ENCODE assay signal across 14 mouse cellular contexts in the genomic region with DNA sequence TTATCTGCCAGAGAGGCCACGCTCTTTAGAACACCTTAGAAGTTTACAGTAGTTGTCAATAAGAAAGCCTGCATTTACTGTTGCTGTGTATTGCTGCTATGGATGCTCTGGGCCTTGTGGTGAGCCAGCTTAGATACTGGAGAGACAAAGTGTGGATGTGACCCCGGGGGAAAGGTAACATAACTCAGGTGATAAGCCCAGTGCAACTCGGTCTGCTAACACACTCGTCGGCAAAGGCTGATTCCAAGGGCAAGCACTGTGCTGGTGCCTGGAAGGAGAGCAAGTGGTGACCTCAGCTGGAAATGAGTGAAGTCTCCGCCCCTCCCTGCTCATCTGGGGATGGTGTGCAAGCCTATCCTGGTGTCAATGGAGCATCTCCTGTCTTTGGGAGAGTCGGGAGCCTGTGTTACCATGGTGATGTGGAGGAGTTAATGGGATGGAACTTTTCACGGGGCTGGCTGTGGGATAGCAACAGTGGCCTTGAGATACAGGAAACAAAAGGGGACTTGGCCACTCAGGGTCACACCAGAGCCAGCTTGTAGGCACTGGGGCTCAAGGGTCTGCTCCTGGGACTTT.
A peak's percentile ranks its signal among the peaks of the same experiment; 100 is the strongest.
DNase-seq lines count a peak whose midpoint lies in the region; ATAC-seq lines count a peak whose summit lies in the region.
"Had no signal": no experiment of that assay in that cellular context is flagged by ENCODE, and none has a peak within 500 bp of the region (broad histone marks: within the 10 kb centered on the region; RNA-seq: fewer than 3 reads in every experiment).

No protein-coding gene starts in this region.

- H3K4me3 ChIP-seq in neural tube, embryonic 11.5 days (ENCODE audit: low read depth, low read length) = no peak overlapping the region
- no peak overlapping the region for H3K4me3 ChIP-seq in embryonic facial prominence, embryonic 11.5 days (ENCODE audit: low read depth, low read length)
- H3K4me3 ChIP-seq in midbrain, embryonic 11.5 days (ENCODE audit: low read depth, low read length) = no peak overlapping the region
- H3K4me3 ChIP-seq: heart, embryonic 12.5 days; liver, embryonic 13.5 days had no signal

- no peaks in the 10 kb centered on the region for H3K27me3 ChIP-seq in neural tube, embryonic 11.5 days (ENCODE audit: control insufficient read depth, insufficient read depth, low read length)
- no peaks in the 10 kb centered on the region for H3K27me3 ChIP-seq in embryonic facial prominence, embryonic 11.5 days (ENCODE audit: control insufficient read depth, insufficient read depth, low read length)
- no peaks in the 10 kb centered on the region for H3K27me3 ChIP-seq in midbrain, embryonic 11.5 days (ENCODE audit: control insufficient read depth, insufficient read depth, low read length)
- H3K27me3 ChIP-seq: heart, embryonic 12.5 days; liver, embryonic 13.5 days had no signal

- no peaks in the 10 kb centered on the region for H3K9me3 ChIP-seq in neural tube, embryonic 11.5 days (ENCODE audit: control insufficient read depth, low read length)
- H3K9me3 ChIP-seq in embryonic facial prominence, embryonic 11.5 days (replicated peaks; ENCODE audit: control insufficient read depth, low read length) = no peaks in the 10 kb centered on the region
- H3K9me3 ChIP-seq in midbrain, embryonic 11.5 days (ENCODE audit: control insufficient read depth, low read length) = no peaks in the 10 kb centered on the region
- H3K9me3 ChIP-seq: liver, embryonic 13.5 days had no signal

- H3K4me1 ChIP-seq in neural tube, embryonic 11.5 days (ENCODE audit: control insufficient read depth, insufficient read depth, low read length) = no peaks in the 10 kb centered on the region
- H3K4me1 ChIP-seq in embryonic facial prominence, embryonic 11.5 days (ENCODE audit: control insufficient read depth, insufficient read depth, low read length) = no peaks in the 10 kb centered on the region
- H3K4me1 ChIP-seq in midbrain, embryonic 11.5 days (ENCODE audit: control insufficient read depth, insufficient read depth, low read length) = peaks cover 3% of the 10 kb centered on the region
- H3K4me1 ChIP-seq: heart, embryonic 12.5 days; liver, embryonic 13.5 days had no signal

- DNase-seq in neural tube, embryonic 11.5 days (ENCODE audit: low spot score) = peak; percentile 45
- DNase-seq in neural tube, embryonic 10.5 days (ENCODE audit: extremely low spot score, low spot score) = no peak
- no peak for DNase-seq in embryonic facial prominence, embryonic 11.5 days (ENCODE audit: low spot score)
- no peak for DNase-seq in midbrain, embryonic 11.5 days (ENCODE audit: low spot score, missing footprints)
- peak; percentile 44 for DNase-seq in retina, postnatal 1 day
- DNase-seq in layer of hippocampus, adult 9-11 months = no peak
- DNase-seq in frontal cortex, postnatal 14 days (ENCODE audit: low spot score in 2 of 2) = no peak
- DNase-seq: adrenal gland, postnatal 25 days; gastrocnemius, postnatal 10 days; liver, embryonic 13.5 days; right cerebral cortex, postnatal 14 days had no signal

- no peak overlapping the region for H3K4me2 ChIP-seq in neural tube, embryonic 11.5 days (ENCODE audit: low read depth)
- no peak overlapping the region for H3K4me2 ChIP-seq in embryonic facial prominence, embryonic 11.5 days (ENCODE audit: low read depth, low read length)
- H3K4me2 ChIP-seq in midbrain, embryonic 11.5 days = no peak overlapping the region
- H3K4me2 ChIP-seq: heart, embryonic 12.5 days; liver, embryonic 13.5 days had no signal

- no peaks in the 10 kb centered on the region for H3K36me3 ChIP-seq in neural tube, embryonic 11.5 days (ENCODE audit: control insufficient read depth, insufficient read depth, low read length)
- no peaks in the 10 kb centered on the region for H3K36me3 ChIP-seq in embryonic facial prominence, embryonic 11.5 days (replicated peaks; ENCODE audit: control insufficient read depth, insufficient read depth, low read depth, low read length)
- H3K36me3 ChIP-seq in midbrain, embryonic 11.5 days (ENCODE audit: control insufficient read depth, insufficient read depth, low read length) = no peaks in the 10 kb centered on the region
- H3K36me3 ChIP-seq: heart, embryonic 12.5 days; liver, embryonic 13.5 days had no signal

- H3K27ac ChIP-seq in neural tube, embryonic 11.5 days (ENCODE audit: low read depth, low read length) = no peak overlapping the region
- no peak overlapping the region for H3K27ac ChIP-seq in embryonic facial prominence, embryonic 11.5 days (replicated peaks; ENCODE audit: low read depth, low read length)
- no peak overlapping the region for H3K27ac ChIP-seq in midbrain, embryonic 11.5 days (ENCODE audit: low read depth, low read length)
- H3K27ac ChIP-seq: liver, embryonic 13.5 days; macrophage had no signal

- WGBS in neural tube, embryonic 11.5 days = 49% methylated on average over 8 of the region's 8 CpGs
- 60% methylated on average over 8 of the region's 8 CpGs for WGBS in embryonic facial prominence, embryonic 11.5 days
- WGBS in midbrain, embryonic 11.5 days = 53% methylated on average over 8 of the region's 8 CpGs

- peak; percentile 48; the same call in 1 of the 2 replicates for ATAC-seq in neural tube, embryonic 11.5 days (ENCODE audit: insufficient read depth, low FRiP score, low TSS enrichment)
- 0 out of 2 replicates have a peak, but pooled peaks have one; percentile 59 for ATAC-seq in embryonic facial prominence, embryonic 11.5 days (replicated peaks; ENCODE audit: insufficient number of reproducible peaks, low FRiP score, low TSS enrichment, low read depth)
- ATAC-seq in midbrain, embryonic 11.5 days (ENCODE audit: low FRiP score) = peak; percentile 48; the same call in 1 of the 2 replicates
- no peak for ATAC-seq in activated CD4-positive, CD25-positive, alpha-beta regulatory T cell, adult 4 months

- no peak overlapping the region for H3K9ac ChIP-seq in neural tube, embryonic 11.5 days (ENCODE audit: low read length)
- no peak overlapping the region for H3K9ac ChIP-seq in embryonic facial prominence, embryonic 11.5 days (replicated peaks; ENCODE audit: low read length)
- H3K9ac ChIP-seq in midbrain, embryonic 11.5 days (ENCODE audit: low read length) = no peak overlapping the region
- H3K9ac ChIP-seq: heart, embryonic 12.5 days; liver, embryonic 13.5 days had no signal

Comparison
In these comparisons a context has a peak if more than half of its experiments do, and no peak if none do; other contexts are left out.
1. DNase-seq: peak in neural tube, embryonic 11.5 days (single experiment) and retina, postnatal 1 day (single experiment); none in neural tube, embryonic 10.5 days (single experiment), embryonic facial prominence, embryonic 11.5 days (single experiment), midbrain, embryonic 11.5 days (single experiment), layer of hippocampus, adult 9-11 months (single experiment) and frontal cortex, postnatal 14 days (0 of 2).